Mouse (Mus musculus): ENCODE results near the gene Ciao2b. TPM values are rescaled to one million over a fixed set of nuclear protein-coding genes. Genes with fewer than 3 reads are reported as not detected.
A peak's percentile ranks its signal among the peaks of the same experiment; 100 is the strongest.

Ciao2b gene
- total RNA-seq, 2 experiments from 2014 or later, result 32.4 to 36.2 TPM

GRCm38 (mm10) chr8:104624161-104624560 lies 17.6 kb downstream of the Ciao2b start, which contains the start of gene Cdh16:
TSS of gene Cdh16 (minus strand) at chr8:104624396.
- DNase-seq (ENCODE audit: low spot score in 2 of 2), result no peak

- no peak for DNase-seq (ENCODE audit: low spot score in 2 of 2)
Measured at GRCm38 (mm10) chr8:104620765-104621164, 21.0 kb downstream of the Ciao2b start.

GRCm38 (mm10) chr8:104613119-104613518 lies 28.6 kb downstream of the Ciao2b start:
- DNase-seq (ENCODE audit: low spot score in 2 of 2), result no peak

- DNase-seq (ENCODE audit: low spot score in 2 of 2), result no peak
Measured at GRCm38 (mm10) chr8:104611613-104612012, 30.2 kb downstream of the Ciao2b start.

GRCm38 (mm10) chr8:104610185-104610766 lies 31.5 kb downstream of the Ciao2b start:
- DNase-seq (ENCODE audit: low spot score in 2 of 2), result no peak

- DNase-seq (ENCODE audit: low spot score in 2 of 2), result no peak
Measured at GRCm38 (mm10) chr8:104609222-104609621, 32.5 kb downstream of the Ciao2b start.

GRCm38 (mm10) chr8:104607944-104608343 lies 33.8 kb downstream of the Ciao2b start:
- DNase-seq (ENCODE audit: low spot score in 2 of 2), result no peak

GRCm38 (mm10) chr8:104606329-104606728 lies 35.4 kb downstream of the Ciao2b start:
- no peak for DNase-seq (ENCODE audit: low spot score in 2 of 2)

GRCm38 (mm10) chr8:104603245-104603593 lies 38.5 kb downstream of the Ciao2b start:
- no peak for DNase-seq (ENCODE audit: low spot score in 2 of 2)

GRCm38 (mm10) chr8:104602468-104603244 lies 39.1 kb downstream of the Ciao2b start:
- DNase-seq (ENCODE audit: low spot score in 2 of 2), result peak; percentile 28 to 62

- no peak for DNase-seq (ENCODE audit: low spot score in 2 of 2)
Measured at GRCm38 (mm10) chr8:104601941-104602371, 39.8 kb downstream of the Ciao2b start.

- no peak for DNase-seq (ENCODE audit: low spot score in 2 of 2)
Measured at GRCm38 (mm10) chr8:104601386-104601785, 40.4 kb downstream of the Ciao2b start.

- no peak for DNase-seq (ENCODE audit: low spot score in 2 of 2)
Measured at GRCm38 (mm10) chr8:104598496-104598895, 43.3 kb downstream of the Ciao2b start.

- DNase-seq (ENCODE audit: low spot score in 2 of 2), result no peak
Measured at GRCm38 (mm10) chr8:104597656-104598055, 44.1 kb downstream of the Ciao2b start.

GRCm38 (mm10) chr8:104595773-104596536 lies 45.8 kb downstream of the Ciao2b start:
- no peak for DNase-seq (ENCODE audit: low spot score in 2 of 2)

- no peak for DNase-seq (ENCODE audit: low spot score in 2 of 2)
Measured at GRCm38 (mm10) chr8:104594611-104595362, 47.0 kb downstream of the Ciao2b start.

GRCm38 (mm10) chr8:104593536-104594325 lies 48.0 kb downstream of the Ciao2b start:
- DNase-seq (ENCODE audit: low spot score in 2 of 2), result no peak

GRCm38 (mm10) chr8:104592566-104592965 lies 49.2 kb downstream of the Ciao2b start:
- DNase-seq (ENCODE audit: low spot score in 2 of 2), result no peak

- no peak for DNase-seq (ENCODE audit: low spot score in 2 of 2)
Measured at GRCm38 (mm10) chr8:104591856-104592255, 49.9 kb downstream of the Ciao2b start.

GRCm38 (mm10) chr8:104591133-104591834 lies 50.5 kb downstream of the Ciao2b start, which contains the start of gene Pdp2:
TSS of gene Pdp2 (plus strand) at chr8:104591451.
- DNase-seq (ENCODE audit: low spot score in 2 of 2), result peak; percentile 64 to 90

Measured in adrenal gland, postnatal 4 days (tissue).